In the genomic region with DNA sequence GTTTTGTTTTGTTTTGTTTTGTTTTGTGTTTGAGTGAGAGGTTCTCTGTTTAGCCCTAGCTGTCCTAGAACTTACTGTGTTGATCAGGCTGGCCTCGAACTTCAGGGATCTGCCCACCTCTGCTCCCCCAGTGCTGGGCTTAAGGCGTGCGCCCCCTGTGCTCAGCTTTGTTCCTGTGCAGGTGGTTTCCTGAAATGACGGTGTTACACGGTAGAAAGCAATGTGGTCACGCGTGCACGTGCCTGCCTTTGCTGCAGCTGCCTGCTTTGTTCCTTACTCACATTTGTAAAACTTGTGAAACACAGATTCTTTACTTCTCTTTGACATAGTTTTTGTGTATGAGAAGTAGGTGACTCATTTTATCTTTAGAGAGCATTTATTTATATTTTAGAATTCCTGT, we compare ENCODE assay signal across 1 mouse cellular context.
TF ChIP-seq lines count a peak whose summit lies in the region.

No protein-coding gene starts in this region.

TF ChIP-seq in CH12.LX, 34 proteins besides CTCF, POLR2A, EP300 and RAD21 (continued from another document):
- TF ChIP-seq ZC3H11A (IDR thresholded peaks at IDR 0.05; ENCODE audit: low read depth, low read length) (no peak), PAX5 (IDR thresholded peaks at IDR 0.05; ENCODE audit: low read length) (no peak), ELF1 (IDR thresholded peaks at IDR 0.05; ENCODE audit: low read depth, low read length) (0 out of 2 replicates have a peak, but pooled peaks have one; percentile 16), MEF2A (IDR thresholded peaks at IDR 0.05; ENCODE audit: borderline replicate concordance, low read depth, low read length) (no peak), SMC3 (IDR thresholded peaks at IDR 0.05; ENCODE audit: low read depth, low read length) (no peak), CHD2 (IDR thresholded peaks at IDR 0.05; ENCODE audit: low read length) (no peak), USF2 (conservative IDR thresholded peaks at IDR 0.05; ENCODE audit: low read depth, low read length) (no peak), JUN (IDR thresholded peaks at IDR 0.05; ENCODE audit: insufficient read depth, low read depth, low read length) (no peak), TCF12 (IDR thresholded peaks at IDR 0.05; ENCODE audit: low read depth, low read length) (peak; percentile 52; the same call in 1 of the 2 replicates)
